Mouse (Mus musculus): ENCODE results near the gene Tas2r143. TPM values are rescaled to one million over a fixed set of nuclear protein-coding genes. Genes with fewer than 3 reads are reported as not detected.
A peak's percentile ranks its signal among the peaks of the same experiment; 100 is the strongest.

Tas2r143 gene
- polyA plus RNA-seq, 1 experiment from 2014 or later = not detected

DNA sequence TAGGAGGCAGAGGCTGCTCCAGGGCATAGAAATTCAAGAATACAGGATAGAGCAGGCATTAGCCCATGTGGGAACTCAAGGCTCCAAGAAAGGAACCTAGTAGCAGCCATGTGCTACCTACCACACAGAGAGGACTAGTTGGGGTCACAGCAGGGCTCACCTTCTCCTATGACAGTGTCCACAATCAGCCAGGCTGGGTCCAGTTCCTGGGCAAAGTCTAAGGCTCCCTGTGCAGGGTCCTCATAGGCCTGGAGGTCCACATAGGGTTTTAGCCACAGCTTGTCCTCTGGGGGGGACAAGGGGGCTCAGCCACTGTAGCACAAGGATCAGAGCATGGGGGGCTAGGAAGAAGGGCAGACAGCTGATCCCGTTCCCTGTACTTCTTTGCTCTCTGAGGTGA is 37.5 kb upstream of the Tas2r143 start:
- ATAC-seq (ENCODE audit: low read depth) (no peak), DNase-seq (ENCODE audit: low spot score) (no peak)
- Histone ChIP-seq H3K4me3 (ENCODE audit: low read depth, low read length) (no peak overlapping the region), H3K4me1 (ENCODE audit: control insufficient read depth, insufficient read depth, low read length) (no peaks in the 10 kb centered on the region), H3K27ac (replicated peaks; ENCODE audit: low read depth, low read length) (no peak overlapping the region), H3K27me3 (replicated peaks; ENCODE audit: control insufficient read depth, insufficient read depth, low read length) (no peaks in the 10 kb centered on the region), H3K9ac (ENCODE audit: low read depth, low read length) (no peak overlapping the region), H3K4me2 (ENCODE audit: low read depth, low read length) (no peak overlapping the region), H3K9me3 (ENCODE audit: control insufficient read depth, low read length) (no peaks in the 10 kb centered on the region), H3K36me3 (ENCODE audit: control insufficient read depth, insufficient read depth, low read length) (peaks cover 39% of the 10 kb centered on the region)
- 82% methylated on average over 1 of the region's 1 CpGs for WGBS

DNA sequence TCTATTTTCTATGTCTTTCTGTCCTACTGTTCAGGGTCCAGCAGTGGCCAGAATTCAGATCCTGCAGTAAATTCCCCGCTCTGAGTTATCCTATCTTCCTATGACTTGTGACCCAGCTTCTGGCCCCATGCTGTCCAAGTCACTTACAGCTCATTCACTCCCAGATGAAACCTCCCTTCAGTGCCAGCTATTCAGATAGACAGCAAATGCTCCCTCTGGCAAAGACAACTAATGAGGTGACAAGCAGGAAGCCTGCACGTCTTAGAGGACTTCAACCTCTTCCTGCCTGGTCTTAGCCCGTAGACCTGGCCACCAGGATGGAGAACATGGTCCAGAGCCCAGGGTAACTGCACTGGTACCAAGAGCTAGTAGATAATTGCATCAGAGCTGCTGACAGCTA is 37.1 kb upstream of the Tas2r143 start:
- 70% methylated on average over 3 of the region's 3 CpGs for WGBS
- no peak for ATAC-seq (ENCODE audit: low read depth)

DNA sequence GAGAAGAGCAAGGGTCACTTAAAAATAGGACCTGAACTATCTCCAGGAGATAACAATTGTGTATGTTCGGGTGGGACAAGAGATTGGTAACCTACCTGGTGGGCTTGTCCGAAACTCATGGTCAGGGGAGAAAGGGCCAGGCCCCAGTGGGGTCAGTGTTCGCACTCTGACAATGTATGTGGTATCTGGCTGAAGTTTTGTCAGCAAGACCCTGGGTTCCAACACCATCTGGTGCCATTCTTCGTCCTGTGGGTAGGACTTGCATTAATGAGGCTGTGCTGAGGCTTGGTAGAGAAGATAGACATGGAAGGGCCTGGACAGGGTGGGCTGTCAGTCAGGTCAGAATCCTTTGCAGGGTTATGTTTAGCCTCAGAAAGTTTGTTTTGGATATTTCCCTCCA is 36.0 kb upstream of the Tas2r143 start:
- Histone ChIP-seq H3K9me3 (ENCODE audit: control insufficient read depth, low read length) (no peaks in the 10 kb centered on the region), H3K4me1 (ENCODE audit: control insufficient read depth, insufficient read depth, low read length) (no peaks in the 10 kb centered on the region), H3K4me3 (ENCODE audit: low read depth, low read length) (no peak overlapping the region), H3K27me3 (replicated peaks; ENCODE audit: control insufficient read depth, insufficient read depth, low read length) (no peaks in the 10 kb centered on the region), H3K36me3 (ENCODE audit: control insufficient read depth, insufficient read depth, low read length) (peaks cover 23% of the 10 kb centered on the region), H3K9ac (ENCODE audit: low read depth, low read length) (no peak overlapping the region), H3K27ac (replicated peaks; ENCODE audit: low read depth, low read length) (no peak overlapping the region), H3K4me2 (ENCODE audit: low read depth, low read length) (no peak overlapping the region)
- WGBS = 87% methylated on average over 4 of the region's 4 CpGs
- DNase-seq (ENCODE audit: low spot score) (no peak), ATAC-seq (ENCODE audit: low read depth) (no peak)

More for the DNA sequence above, 37.1 kb upstream of the Tas2r143 start:
- Histone ChIP-seq H3K27ac (replicated peaks; ENCODE audit: low read depth, low read length) (no peak overlapping the region), H3K36me3 (ENCODE audit: control insufficient read depth, insufficient read depth, low read length) (peaks cover 34% of the 10 kb centered on the region), H3K27me3 (replicated peaks; ENCODE audit: control insufficient read depth, insufficient read depth, low read length) (no peaks in the 10 kb centered on the region), H3K9ac (ENCODE audit: low read depth, low read length) (no peak overlapping the region), H3K4me1 (ENCODE audit: control insufficient read depth, insufficient read depth, low read length) (no peaks in the 10 kb centered on the region), H3K4me2 (ENCODE audit: low read depth, low read length) (no peak overlapping the region), H3K9me3 (ENCODE audit: control insufficient read depth, low read length) (no peaks in the 10 kb centered on the region), H3K4me3 (ENCODE audit: low read depth, low read length) (no peak overlapping the region)
- DNase-seq (ENCODE audit: low spot score) = no peak

DNA sequence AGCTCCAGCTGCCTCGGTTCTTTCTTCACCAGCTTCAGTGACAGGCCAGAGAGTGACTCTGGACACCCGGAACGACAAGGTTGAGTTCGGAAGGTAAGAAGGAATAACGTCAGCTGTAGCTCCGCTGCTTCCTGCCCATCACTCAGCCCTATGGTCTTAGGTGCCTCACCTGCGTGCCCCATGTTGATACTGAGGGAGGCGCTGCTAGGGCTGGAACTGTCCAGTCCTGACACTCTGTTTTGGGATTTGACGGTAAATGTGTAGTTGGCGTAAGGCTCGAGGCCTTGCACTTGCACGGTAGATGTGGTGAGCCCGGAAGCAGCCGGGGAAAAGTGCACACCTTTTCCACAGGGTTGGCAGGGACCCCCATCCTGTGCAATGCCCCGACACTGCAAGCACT is 35.4 kb upstream of the Tas2r143 start:
- no peaks in the 10 kb centered on the region for H3K9me3 ChIP-seq (ENCODE audit: control insufficient read depth, low read length)
- H3K36me3 ChIP-seq (ENCODE audit: control insufficient read depth, insufficient read depth, low read length) = peaks cover 17% of the 10 kb centered on the region
- DNase-seq (ENCODE audit: low spot score) = no peak
- WGBS = 89% methylated on average over 15 of the region's 15 CpGs
- no peak overlapping the region for H3K9ac ChIP-seq (ENCODE audit: low read depth, low read length)
- no peak overlapping the region for H3K4me3 ChIP-seq (ENCODE audit: low read depth, low read length)
- no peaks in the 10 kb centered on the region for H3K27me3 ChIP-seq (replicated peaks; ENCODE audit: control insufficient read depth, insufficient read depth, low read length)
- H3K4me2 ChIP-seq (ENCODE audit: low read depth, low read length) = no peak overlapping the region
- ATAC-seq (ENCODE audit: low read depth) = no peak
- H3K4me1 ChIP-seq (ENCODE audit: control insufficient read depth, insufficient read depth, low read length) = no peaks in the 10 kb centered on the region
- H3K27ac ChIP-seq (replicated peaks; ENCODE audit: low read depth, low read length) = no peak overlapping the region

DNA sequence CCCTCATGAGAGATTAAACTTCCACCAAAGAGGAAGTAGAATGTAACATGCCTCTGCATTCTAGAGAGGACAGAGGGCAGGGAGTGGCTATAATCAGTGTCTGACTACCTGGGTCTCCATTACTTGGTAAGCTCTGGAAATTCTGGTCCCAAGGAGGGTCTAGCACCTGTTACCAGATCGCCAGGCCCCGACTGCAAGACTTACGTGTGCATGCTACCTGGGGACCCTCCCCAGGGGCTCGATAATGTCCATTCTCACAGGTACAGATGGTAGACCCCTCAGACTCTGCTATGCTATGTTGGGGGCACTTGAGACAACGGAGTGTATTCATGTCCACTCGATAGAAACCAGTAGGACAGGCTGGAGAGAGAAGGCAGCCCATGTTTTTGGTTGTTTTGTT is 34.8 kb upstream of the Tas2r143 start:
- peaks cover 11% of the 10 kb centered on the region for H3K36me3 ChIP-seq (ENCODE audit: control insufficient read depth, insufficient read depth, low read length)
- no peaks in the 10 kb centered on the region for H3K9me3 ChIP-seq (ENCODE audit: control insufficient read depth, low read length)
- DNase-seq (ENCODE audit: low spot score) (no peak), ATAC-seq (ENCODE audit: low read depth) (no peak)
- 0 out of 2 replicates have a peak, but pooled peaks cover 3% of the 10 kb centered on the region for H3K4me1 ChIP-seq (ENCODE audit: control insufficient read depth, insufficient read depth, low read length)
- H3K4me3 ChIP-seq (ENCODE audit: low read depth, low read length) = no peak overlapping the region
- H3K9ac ChIP-seq (ENCODE audit: low read depth, low read length) = no peak overlapping the region
- 92% methylated on average over 6 of the region's 6 CpGs for WGBS
- no peaks in the 10 kb centered on the region for H3K27me3 ChIP-seq (replicated peaks; ENCODE audit: control insufficient read depth, insufficient read depth, low read length)
- H3K27ac ChIP-seq (replicated peaks; ENCODE audit: low read depth, low read length) = no peak overlapping the region
- no peak overlapping the region for H3K4me2 ChIP-seq (ENCODE audit: low read depth, low read length)

DNA sequence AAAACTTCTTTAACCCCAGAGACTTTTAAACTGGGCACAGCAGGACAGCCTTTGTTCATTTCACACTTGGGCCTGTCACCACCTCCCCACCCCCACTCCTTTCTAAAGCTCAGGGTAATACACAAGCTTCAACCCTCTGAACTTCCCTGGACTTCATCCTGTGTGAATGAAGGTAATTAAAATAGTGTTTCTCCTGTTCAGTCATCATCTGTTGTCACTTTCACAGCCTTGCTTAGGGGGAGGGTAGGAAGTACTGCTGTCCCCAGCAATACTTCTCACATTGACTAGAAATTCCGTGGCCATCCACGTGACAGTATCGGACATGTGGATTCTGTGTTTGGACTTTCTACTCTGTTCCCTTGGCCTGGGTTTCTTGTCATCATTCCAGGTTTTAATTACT is 30.2 kb upstream of the Tas2r143 start:
- H3K4me1 ChIP-seq (ENCODE audit: control insufficient read depth, insufficient read depth, low read length) = peaks cover 17% of the 10 kb centered on the region
- no peaks in the 10 kb centered on the region for H3K9me3 ChIP-seq (ENCODE audit: control insufficient read depth, low read length)
- no peak overlapping the region for H3K4me2 ChIP-seq (ENCODE audit: low read depth, low read length)
- ATAC-seq (ENCODE audit: low read depth) = no peak
- H3K27ac ChIP-seq (replicated peaks; ENCODE audit: low read depth, low read length) = no peak overlapping the region
- H3K4me3 ChIP-seq (ENCODE audit: low read depth, low read length) = no peak overlapping the region
- 18% methylated on average over 3 of the region's 3 CpGs for WGBS
- no peak overlapping the region for H3K9ac ChIP-seq (ENCODE audit: low read depth, low read length)
- H3K36me3 ChIP-seq (ENCODE audit: control insufficient read depth, insufficient read depth, low read length) = no peaks in the 10 kb centered on the region
- no peak for DNase-seq (ENCODE audit: low spot score)
- no peaks in the 10 kb centered on the region for H3K27me3 ChIP-seq (replicated peaks; ENCODE audit: control insufficient read depth, insufficient read depth, low read length)

DNA sequence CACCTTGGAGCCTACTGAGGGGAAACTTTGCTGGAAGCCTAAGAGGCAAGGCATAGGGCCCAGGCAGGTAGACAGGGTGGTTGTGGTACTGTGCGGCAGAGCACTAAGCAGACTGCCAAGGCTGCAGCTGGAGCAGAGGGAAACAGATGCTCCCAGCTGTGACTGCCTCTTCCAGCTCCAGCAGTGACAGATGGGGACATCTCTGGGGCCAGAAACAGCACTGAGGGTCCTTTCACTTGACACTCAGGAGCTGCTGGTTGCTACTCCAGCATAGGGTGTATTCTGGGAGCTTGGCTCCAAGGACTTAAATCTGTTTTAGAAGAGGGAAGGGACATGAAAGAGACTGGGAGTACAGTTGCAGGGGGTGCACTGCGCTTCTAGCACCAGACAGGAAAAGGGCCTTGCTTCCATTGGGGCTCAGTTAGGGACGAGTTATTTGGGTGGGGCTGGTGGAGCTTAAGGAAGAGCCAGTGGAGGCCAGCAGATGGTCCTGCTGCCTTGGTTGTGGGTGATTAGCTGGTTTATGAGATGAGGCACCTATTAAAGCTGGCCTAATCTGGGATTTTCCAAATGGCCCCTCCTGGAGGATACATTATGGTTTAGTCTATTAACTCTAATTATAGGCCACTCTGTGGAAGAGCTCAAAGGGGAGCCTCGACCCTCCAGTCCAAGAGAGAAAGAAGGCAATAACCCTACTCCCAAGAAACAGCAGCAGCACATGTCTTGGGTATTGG is 29.2 kb upstream of the Tas2r143 start:
- H3K27ac ChIP-seq (replicated peaks; ENCODE audit: low read depth, low read length) = no peak overlapping the region
- no peak for DNase-seq (ENCODE audit: low spot score)
- no peak overlapping the region for H3K4me2 ChIP-seq (ENCODE audit: low read depth, low read length)

DNA sequence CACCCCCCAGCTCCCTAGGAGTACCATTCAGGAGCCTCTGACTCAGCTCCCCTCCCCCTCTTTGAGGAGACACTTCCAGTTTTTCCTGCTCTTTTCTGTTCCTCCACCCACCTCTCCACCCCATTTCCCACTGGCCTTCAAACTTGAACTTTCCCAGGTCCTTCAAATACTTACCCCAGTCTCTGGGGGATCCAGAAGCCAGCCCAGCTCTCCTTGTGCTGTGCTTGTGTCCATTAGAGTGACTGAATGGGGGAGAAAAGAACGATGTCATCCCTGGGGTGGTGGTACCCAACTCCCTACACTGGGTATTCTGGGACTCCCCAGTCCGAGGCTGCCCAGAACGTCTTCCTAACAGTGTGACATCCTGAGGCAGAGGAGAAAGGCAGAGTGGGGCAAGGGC is 28.0 kb upstream of the Tas2r143 start:
- H3K36me3 ChIP-seq (ENCODE audit: control insufficient read depth, insufficient read depth, low read length) = no peaks in the 10 kb centered on the region
- peak overlapping the region; percentile 97 for H3K4me2 ChIP-seq (ENCODE audit: low read depth, low read length)
- ATAC-seq (ENCODE audit: low read depth) = no peak
- 10% methylated on average over 3 of the region's 3 CpGs for WGBS
- H3K9me3 ChIP-seq (ENCODE audit: control insufficient read depth, low read length) = no peaks in the 10 kb centered on the region
- peak overlapping the region; percentile 61; the same call in 1 of the 2 replicates for H3K4me3 ChIP-seq (ENCODE audit: low read depth, low read length)
- H3K27me3 ChIP-seq (replicated peaks; ENCODE audit: control insufficient read depth, insufficient read depth, low read length) = no peaks in the 10 kb centered on the region
- H3K4me1 ChIP-seq (ENCODE audit: control insufficient read depth, insufficient read depth, low read length) = peaks cover 21% of the 10 kb centered on the region
- no peak overlapping the region for H3K27ac ChIP-seq (replicated peaks; ENCODE audit: low read depth, low read length)
- no peak overlapping the region for H3K9ac ChIP-seq (ENCODE audit: low read depth, low read length)
- DNase-seq (ENCODE audit: low spot score) = no peak

More for the DNA sequence above, 29.2 kb upstream of the Tas2r143 start:
- Histone ChIP-seq H3K9me3 (ENCODE audit: control insufficient read depth, low read length) (no peaks in the 10 kb centered on the region), H3K27me3 (replicated peaks; ENCODE audit: control insufficient read depth, insufficient read depth, low read length) (no peaks in the 10 kb centered on the region), H3K4me3 (ENCODE audit: low read depth, low read length) (no peak overlapping the region), H3K36me3 (ENCODE audit: control insufficient read depth, insufficient read depth, low read length) (no peaks in the 10 kb centered on the region), H3K9ac (ENCODE audit: low read depth, low read length) (no peak overlapping the region), H3K4me1 (ENCODE audit: control insufficient read depth, insufficient read depth, low read length) (peaks cover 21% of the 10 kb centered on the region)
- WGBS = 49% methylated on average over 4 of the region's 4 CpGs
- no peak for ATAC-seq (ENCODE audit: low read depth)

DNA sequence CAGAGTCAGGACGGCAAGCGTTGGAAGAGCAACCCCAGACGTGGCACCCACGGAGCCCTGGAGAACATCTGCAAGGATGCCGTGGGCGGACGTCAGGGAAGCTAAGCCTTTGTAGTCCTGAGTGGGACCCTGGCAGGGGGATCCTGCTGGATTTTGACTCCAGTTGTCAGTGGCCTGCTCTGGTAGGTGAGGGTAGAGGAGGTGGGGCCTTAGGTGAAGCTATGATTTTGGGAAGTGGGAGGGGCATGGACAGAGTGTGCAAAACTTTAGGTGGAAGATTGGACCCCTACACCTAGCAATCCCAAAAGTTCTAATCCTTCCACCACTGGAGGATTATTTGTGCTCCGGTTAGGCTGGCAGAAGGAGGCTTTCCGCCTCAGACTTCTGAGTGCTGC is 27.6 kb upstream of the Tas2r143 start:
- ATAC-seq (ENCODE audit: low read depth) = no peak
- DNase-seq (ENCODE audit: low spot score) = no peak
- 15% methylated on average over 9 of the region's 9 CpGs for WGBS
- Histone ChIP-seq H3K4me3 (ENCODE audit: low read depth, low read length) (peak overlapping the region; percentile 61), H3K27ac (replicated peaks; ENCODE audit: low read depth, low read length) (no peak overlapping the region; the same call in 1 of the 2 replicates), H3K9me3 (ENCODE audit: control insufficient read depth, low read length) (no peaks in the 10 kb centered on the region), H3K36me3 (ENCODE audit: control insufficient read depth, insufficient read depth, low read length) (no peaks in the 10 kb centered on the region), H3K4me1 (ENCODE audit: control insufficient read depth, insufficient read depth, low read length) (peaks cover 21% of the 10 kb centered on the region), H3K4me2 (ENCODE audit: low read depth, low read length) (peak overlapping the region; percentile 97), H3K27me3 (replicated peaks; ENCODE audit: control insufficient read depth, insufficient read depth, low read length) (no peaks in the 10 kb centered on the region), H3K9ac (ENCODE audit: low read depth, low read length) (peak overlapping the region; percentile 69)

Data from embryonic facial prominence, embryonic 14.5 days (tissue).